Mouse (Mus musculus) adrenal gland, postnatal 10 days (tissue): Measurements from ENCODE around the gene Dnase1l2. TPM values are rescaled to one million over a fixed set of nuclear protein-coding genes. Genes with fewer than 3 reads are reported as not detected.
A peak's percentile ranks its signal among the peaks of the same experiment; 100 is the strongest.
"Not testable (repeated sequence)": the region's sequence is repeated elsewhere in the genome, so short reads cannot be mapped to it uniquely, and the experiment has no call there.

Source experiments
- DNase-seq: peaks from one replicate; pipeline ENCODE4 v3.0.0; 2021; ENCODE audit warnings: mixed read lengths
- total RNA-seq, 2 experiments: library from RNA; stranded (reverse); gene quantifications; 2 replicates each; pipeline ENCODE4 v1.2.3; 2021

Dnase1l2 gene
- total RNA-seq, 2 experiments from 2014 or later = 0.96 to 3.0 TPM

DNA sequence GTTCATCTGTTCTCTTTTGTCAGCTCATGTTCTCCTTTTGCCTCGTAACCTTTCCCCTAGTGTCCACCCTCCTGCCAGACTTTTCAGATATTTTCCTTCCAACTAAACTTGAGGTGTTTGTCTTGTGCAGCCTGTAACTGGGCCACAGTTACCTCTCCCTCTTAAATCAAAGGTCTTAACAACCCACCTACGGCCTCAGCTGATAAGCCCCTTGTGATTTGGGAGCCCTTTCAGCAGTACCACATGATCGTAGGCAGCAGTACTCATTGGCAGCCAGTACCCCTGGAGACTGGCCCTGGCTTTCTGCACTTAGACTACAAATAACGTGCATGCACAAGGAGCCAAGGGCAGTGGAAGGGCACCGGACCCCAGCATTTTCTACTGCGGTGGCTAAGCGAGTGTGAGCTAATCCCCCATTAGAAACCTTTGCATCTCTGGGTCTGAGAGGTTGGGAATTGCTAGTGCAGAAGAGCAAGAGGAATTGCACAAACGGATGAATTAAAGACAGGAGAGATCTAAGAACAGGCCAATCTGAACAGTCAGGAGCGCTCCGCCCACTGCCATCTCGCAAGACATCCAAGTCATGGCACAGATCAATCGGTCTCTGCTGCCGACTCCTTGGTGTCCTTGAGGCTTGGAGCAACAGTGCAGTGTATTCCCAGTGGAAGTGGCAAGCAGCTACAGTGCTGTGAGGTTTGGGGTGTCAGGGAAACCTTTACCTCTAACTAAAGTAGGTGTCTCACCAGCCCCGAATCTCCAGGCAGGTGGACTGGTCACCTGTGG is 13.5 kb downstream of the Dnase1l2 start:
- DNase-seq = peak; percentile 64

DNA sequence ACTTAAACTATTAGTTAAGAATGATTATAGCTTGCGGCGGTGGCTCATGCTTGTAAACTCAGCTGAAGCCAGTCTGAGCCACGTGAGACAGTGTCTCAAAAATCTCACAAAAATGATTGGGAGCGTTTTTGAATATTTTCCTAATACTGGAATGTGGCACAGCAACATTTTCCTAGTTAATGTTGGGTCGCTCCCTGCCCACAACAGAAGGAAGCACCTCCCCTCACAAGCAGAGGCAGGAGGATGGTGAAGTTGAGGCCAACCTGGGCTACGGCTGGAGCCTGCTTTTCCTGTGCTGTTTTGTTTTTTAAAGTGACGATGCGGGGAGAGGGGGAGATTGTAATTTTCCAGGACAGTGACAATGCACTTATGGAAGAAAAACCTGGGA is 15.7 kb downstream of the Dnase1l2 start:
- no peak for DNase-seq

DNA sequence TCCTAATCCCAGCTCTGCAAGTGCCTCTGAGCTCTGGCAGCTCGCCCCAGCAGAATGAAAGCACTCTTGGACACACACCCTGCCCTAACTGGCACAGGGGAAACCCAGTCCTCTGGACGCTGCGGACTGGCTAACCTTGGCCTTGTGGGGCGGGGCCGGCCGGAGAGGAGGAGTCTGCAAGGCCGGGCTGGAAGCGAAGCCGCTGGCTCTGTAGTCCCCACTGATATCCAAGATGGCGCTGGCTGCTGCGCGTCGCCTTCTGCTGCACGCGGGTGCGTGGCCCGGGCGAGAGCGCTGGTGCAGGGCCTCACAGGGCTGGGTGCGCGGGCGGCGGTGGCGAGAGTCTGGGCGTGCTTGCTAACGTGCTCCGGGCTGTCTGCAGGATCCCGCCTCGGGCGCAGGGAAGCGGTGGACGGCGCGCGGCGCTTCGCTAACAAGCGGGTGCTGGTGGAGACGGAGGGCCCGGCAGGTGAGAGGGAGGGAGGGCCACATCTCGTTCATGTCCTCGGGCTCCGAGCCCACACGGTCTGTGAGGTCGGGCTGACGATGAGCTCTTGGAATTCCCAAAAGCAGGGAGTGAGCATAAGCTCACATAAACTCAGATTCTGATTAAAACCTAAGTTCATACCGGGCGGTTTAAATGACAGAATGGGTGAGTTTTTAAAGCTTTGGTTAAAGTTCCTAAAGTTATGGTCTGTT is 16.3 kb downstream of the Dnase1l2 start, which contains the start of gene Eci1:
TSS of gene Eci1 (plus strand) at position 171 of the 699 bp plus-strand sequence.
- peak; percentile 99 for DNase-seq

DNA sequence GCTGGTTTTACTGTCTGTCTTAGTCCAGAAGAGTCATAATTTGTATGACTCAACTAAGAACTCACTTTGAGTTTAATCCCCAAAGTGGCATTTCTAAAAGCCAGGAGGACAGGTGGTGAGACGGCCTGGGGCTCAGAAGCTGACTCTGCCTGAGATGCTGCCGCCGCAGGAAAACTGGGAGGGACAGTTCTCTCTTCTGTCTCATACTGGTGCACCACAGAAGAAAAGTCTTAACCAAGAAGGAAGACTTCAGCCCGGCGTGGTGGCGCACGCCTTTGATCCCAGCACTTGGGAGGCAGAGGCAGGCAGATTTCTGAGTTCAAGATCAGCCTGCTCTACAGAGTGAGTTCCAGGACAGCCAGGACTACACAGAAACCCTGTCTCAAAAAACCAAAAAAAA is 17.0 kb downstream of the Dnase1l2 start:
- no peak for DNase-seq

DNA sequence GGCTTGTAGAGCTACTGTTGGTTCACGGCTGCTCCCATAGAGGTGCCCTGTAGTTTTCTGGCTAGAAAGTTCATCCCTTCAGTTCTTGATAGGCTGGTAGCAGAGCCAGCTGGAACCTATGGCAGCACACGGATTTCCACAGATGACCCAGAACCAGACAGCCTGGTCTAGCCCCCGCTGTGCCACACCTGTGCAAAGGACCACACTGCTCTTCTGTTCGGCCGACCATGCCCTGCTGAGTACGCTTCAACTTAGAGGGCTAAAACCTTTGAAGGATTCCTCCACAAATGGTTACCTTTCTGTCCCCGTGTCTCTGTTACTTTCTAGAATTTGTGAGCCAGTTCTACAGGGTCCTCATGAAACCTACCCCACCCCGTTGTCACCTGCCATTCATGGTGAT is 17.6 kb downstream of the Dnase1l2 start:
- not testable (repeated sequence) for DNase-seq

DNA sequence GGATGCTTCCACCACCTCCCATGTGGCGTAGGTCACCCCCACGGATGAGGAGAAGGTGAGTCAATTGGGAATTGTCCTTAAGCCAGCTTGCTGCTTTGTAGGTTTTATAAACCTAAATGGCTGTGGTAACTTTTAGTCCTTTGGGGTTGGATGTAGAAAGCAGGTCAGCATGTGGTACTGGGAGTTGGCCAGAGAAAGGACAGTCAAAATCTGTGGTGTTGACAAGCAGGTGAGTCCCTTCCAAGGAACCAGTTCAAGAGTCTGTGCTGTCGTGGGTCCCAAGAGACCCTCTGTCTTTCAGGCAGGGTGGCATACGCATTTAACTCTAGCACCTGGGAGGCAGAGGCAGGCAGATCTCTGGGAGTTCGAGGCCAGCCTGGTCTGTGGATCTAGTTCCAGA is 18.4 kb downstream of the Dnase1l2 start:
- DNase-seq = no peak

DNA sequence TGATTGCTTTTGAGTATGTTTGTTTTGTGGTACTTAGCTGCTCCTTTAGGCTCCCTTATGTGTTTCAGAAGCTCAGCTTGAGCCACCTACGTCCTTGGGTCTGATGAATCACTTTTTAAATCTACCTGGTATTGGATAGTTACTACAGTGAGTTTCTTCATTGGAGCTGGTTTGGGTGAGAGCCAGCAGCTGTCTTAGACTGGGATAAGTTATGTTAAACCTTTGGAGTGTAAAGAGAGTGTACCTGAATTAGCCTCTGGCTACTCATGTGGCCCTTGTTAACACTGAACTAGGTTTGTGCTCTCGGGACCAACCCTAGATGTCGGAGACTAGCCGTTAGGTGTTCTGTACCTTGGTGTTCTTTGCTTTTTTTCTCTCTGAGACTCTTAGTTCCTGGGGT is 19.8 kb downstream of the Dnase1l2 start:
- DNase-seq = no peak

DNA sequence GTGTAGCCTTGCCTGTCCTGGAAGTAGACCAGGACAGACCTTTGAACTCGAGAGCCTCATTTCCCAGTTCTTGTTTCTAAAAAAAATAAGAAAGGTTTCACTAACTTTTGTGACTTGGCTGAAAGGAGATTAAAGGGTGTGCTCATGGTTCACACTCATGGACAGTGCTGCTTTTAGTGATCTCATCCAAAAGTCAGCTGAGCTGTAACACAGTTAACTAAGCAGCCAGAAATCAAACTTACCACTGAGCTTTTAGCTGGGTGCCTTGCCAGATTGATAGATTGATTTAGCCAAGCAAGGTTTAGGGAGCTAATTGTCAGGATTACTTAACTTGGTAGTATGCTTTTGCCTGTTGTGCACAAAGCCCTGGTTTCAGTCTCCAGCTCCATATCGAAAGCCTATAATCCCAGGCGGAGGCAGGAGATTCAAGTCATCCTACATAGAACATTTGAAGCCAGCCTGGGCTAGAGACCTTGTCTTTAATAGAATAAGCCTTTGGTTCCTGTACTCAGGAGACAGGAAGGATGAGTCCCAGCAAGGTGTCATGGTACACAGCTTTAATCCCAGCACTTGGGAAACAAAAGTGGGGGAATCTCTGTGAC is 26.8 kb downstream of the Dnase1l2 start:
- no peak for DNase-seq

DNA sequence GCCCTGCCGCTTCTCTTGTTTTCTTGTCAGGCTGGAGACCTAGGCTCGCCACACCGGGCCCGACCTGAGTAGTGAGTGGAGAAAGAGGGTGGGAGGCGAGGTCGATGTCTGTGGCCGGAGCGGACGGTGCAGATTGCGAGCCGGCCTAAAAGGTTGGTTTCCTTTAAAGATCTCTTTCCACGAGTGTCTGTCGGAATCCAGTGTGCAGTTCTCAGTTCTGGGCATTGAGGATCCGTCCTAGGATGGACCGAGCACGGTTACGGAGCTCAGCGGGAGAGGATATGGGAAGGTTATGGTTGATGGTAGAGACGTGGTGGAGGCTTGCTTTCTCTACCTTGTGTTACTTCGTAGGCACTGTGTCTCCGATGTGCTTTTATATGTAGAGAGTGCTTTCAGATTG is 27.9 kb downstream of the Dnase1l2 start:
- no peak for DNase-seq

DNA sequence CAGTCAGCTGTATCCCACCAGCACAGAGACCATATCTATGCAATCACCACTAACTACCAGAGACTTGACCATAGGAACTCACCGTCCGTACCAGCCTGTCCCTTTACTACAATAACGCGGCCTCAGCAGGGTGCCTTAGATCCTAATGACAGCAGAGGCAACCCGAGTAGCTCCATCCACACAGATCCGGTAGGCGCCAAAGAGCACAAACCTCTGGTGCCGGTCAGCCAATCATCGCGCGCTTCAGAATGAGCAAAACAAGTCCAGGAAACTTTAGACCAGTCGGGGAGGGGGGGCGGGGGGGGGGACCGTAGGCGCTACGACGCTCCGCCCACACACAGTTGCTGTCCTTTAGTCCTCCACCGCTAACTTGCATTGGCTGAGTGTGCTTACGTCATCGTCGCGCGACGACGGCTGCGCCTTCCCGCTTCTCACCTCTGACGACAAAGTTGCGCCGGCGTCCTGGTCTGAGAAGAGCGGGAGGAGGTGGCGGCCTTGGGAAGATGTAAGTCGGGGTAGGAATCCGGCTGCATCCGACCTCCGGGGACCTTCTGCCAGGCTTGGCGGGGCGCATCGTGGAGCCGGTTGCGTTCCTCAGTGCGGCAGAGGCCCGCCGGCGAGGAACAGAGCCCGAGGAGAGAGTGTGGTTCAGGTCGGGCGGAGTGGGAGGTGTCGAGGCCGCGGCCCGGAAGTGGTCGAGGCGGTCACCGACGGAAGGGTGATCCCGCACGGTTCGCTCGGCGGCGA is 28.5 kb downstream of the Dnase1l2 start, which contains the start of gene Rnps1:
TSS of gene Rnps1 (plus strand) at position 336 of the 747 bp plus-strand sequence.
- DNase-seq = peak; percentile 97

DNA sequence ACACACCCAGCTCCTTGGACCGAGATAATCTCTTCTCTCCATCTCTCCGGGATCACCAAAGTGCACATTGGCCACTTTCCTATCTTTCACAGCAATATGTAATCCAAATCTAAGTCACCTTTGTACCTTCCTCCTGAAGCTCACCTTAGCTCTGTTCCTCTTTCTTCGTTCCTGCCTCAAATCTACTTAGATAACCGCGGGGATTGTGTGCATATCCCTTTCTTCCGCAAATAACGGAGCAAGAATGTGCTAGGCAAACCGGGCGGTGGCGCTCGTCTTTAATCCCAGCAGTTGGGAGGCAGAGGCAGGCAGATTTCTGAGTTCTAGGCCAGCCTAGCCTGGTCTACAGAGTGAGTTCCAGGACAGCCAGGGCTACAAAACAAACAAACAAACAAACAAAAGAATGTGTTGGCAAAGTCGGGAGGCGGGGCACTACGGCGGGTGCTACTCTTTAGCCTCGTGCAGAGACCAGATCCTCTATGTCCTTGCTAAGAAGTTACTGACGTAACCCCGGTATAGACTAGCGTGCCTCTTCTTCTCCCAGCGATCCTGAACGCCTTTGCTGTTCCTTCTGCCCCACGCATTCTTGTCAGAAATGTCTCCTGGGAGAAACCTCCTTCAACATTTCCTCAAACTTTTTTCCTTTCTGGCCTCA is 29.2 kb downstream of the Dnase1l2 start:
- DNase-seq = no peak

DNA sequence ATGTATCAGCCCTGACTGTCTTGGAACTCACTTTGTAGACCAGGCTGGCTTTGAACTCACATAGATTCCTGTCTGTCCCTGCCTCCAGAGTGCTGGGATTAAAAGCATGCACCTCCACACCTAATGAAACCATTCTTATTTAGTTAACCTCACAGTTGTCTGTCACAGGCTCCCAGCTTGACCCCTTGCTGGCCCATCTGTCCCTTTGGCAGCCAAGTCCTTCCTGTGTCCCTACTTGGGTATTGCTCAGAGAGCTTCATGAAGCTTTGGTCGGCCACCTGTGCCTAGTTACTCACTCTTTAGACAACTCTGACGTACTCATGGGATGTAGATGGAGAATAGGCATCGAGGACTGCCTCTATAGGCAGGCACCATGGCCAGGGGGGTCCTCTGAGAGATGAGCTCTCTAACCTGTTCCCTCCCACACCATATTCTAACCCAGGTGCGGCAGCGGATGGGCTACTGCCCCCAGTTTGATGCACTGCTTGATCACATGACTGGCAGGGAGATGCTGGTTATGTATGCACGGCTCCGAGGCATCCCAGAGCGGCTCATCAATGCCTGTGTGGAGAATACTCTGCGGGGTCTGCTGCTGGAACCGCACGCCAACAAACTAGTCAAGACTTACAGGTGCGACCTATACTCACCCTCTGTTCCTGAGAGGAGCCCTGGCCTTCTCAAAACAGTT is 35.6 kb downstream of the Dnase1l2 start:
- DNase-seq = no peak

DNA sequence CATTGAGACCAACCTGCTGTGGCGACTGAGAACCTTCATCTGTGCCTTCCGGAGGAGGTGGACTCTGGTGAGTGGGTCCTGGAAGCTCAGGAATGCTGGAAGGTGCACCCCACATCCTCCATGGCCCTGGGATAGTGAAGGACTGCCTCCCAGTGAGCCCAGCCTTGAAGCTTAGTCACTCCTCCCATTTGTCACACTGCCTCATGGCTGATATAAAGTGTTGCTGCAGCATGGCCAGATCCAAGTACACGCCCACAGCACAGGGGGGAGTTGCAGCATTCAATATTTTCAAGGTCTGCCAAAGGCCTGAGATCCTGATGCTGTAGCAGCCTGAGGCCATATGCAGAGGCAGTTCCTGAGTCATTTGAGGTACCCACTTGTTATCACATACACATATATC is 40.5 kb downstream of the Dnase1l2 start:
- DNase-seq = peak; percentile 80

DNA sequence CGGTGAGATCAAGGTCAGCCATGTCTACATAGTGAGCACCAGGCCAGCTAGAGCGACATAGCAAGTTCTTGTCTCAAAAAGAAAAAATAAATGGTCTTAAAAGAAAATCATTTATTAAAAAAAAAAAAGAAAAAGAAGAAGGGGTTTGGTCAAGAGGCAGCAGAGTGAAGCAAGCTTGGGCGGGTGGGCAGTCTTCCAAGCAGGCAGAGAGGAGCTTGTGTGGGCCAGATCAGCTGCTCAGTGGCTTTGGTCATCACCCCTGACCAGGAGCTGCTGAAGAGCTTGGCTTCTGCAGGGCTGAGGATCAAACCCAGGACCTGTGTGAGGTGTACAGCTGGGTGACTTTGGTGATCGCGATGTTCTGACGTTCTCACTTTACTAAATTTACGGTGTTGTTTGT is 48.4 kb downstream of the Dnase1l2 start:
- peak; percentile 74 for DNase-seq

DNA sequence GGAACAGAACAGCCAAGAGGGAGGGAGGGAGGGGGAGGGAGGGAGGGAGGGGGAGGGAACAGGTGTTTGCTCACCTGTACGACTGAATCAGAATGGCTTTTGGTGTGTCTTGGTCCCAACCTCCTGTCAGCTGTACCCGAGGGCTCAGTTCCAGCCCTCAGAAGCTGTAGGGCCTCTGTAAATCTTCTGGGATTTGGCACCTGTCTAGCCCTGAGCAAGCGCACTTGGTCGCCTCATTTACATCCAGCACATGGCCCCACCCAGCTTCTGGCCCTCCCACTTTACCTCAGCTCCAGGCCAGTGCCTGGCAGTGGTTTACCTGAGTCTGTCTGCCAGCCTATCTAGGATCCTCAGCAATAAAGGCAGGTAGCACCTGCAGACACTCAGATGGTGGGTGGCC is 49.4 kb downstream of the Dnase1l2 start:
- no peak for DNase-seq

DNA sequence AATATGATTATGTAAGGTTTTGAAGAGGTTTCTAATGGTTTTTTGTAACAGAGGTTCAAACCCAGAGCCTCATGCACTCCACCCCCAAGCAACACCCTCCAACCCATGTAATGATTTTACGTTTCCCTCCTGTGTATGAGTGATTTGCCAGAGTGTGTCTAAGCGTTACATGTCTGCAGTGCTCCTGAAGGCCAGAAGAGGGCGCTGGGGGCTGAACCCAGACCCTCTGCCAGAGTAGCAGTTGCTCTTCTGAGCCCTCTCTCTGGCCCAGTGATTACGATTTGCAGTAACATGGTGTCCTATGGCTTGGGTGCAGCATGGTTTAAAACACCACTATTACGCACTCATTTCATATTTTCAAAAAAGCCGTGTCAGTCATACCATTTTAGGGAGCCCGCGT is 51.8 kb downstream of the Dnase1l2 start:
- peak; percentile 38 for DNase-seq

Other genes starting within 250 kb of the Dnase1l2 start
- gene Tbc1d24, start 237.5 kb downstream of the Dnase1l2 start, total RNA-seq = 10 to 100 TPM; 12.0 to 16.4 TPM
- 1 to 10 TPM; 3.1 to 4.2 TPM for gene Ntn3, start 233.6 kb downstream of the Dnase1l2 start, total RNA-seq
- gene Tedc2, start 222.3 kb downstream of the Dnase1l2 start, total RNA-seq = 1 to 10 TPM; 7.2 to 9.8 TPM
- gene Ccnf, start 191.6 kb downstream of the Dnase1l2 start, total RNA-seq = 10 to 100 TPM in 1 of 2 experiments, 1 to 10 TPM in 1; 10.0 to 15.9 TPM
- under 1 TPM in 1 of 2 experiments, not detected in 1; 0.09 TPM for gene Abca17, start 92.0 kb downstream of the Dnase1l2 start, total RNA-seq
- 10 to 100 TPM; 21.8 to 28.3 TPM for gene Abca3, start 91.2 kb downstream of the Dnase1l2 start, total RNA-seq
- gene Rnps1, start 28.5 kb downstream of the Dnase1l2 start, total RNA-seq = 100 to 1,000 TPM in 1 of 2 experiments, 10 to 100 TPM in 1; 79.5 to 103 TPM
- 100 to 1,000 TPM; 654 to 683 TPM for gene Eci1, start 16.5 kb downstream of the Dnase1l2 start, total RNA-seq
- gene E4f1, start 27.2 kb upstream of the Dnase1l2 start, total RNA-seq = 10 to 100 TPM; 19.0 to 25.2 TPM
- gene Pgp, start 27.3 kb upstream of the Dnase1l2 start, total RNA-seq = 10 to 100 TPM; 44.0 to 49.2 TPM
- gene Bricd5, start 30.8 kb upstream of the Dnase1l2 start, total RNA-seq = under 1 TPM; 0.36 to 0.51 TPM
- 10 to 100 TPM; 20.3 to 23.9 TPM for gene Mlst8, start 36.0 kb upstream of the Dnase1l2 start, total RNA-seq
- 10 to 100 TPM; 11.1 to 26.5 TPM for gene Caskin1, start 45.5 kb upstream of the Dnase1l2 start, total RNA-seq
- gene Traf7, start 84.8 kb upstream of the Dnase1l2 start, total RNA-seq = 100 to 1,000 TPM in 1 of 2 experiments, 10 to 100 TPM in 1; 83.5 to 104 TPM
- gene Rab26, start 91.1 kb upstream of the Dnase1l2 start, total RNA-seq = 1 to 10 TPM; 1.2 to 1.5 TPM
- gene Pkd1, start 106.7 kb upstream of the Dnase1l2 start, total RNA-seq = 10 to 100 TPM; 40.2 to 51.0 TPM
- 100 to 1,000 TPM in 1 of 2 experiments, 10 to 100 TPM in 1; 84.9 to 110 TPM for gene Tsc2, start 189.5 kb upstream of the Dnase1l2 start, total RNA-seq
- gene Nthl1, start 189.6 kb upstream of the Dnase1l2 start, total RNA-seq = 10 to 100 TPM in 1 of 2 experiments, 1 to 10 TPM in 1; 6.4 to 11.6 TPM
- 10 to 100 TPM; 66.9 to 72.8 TPM for gene Slc9a3r2, start 207.2 kb upstream of the Dnase1l2 start, total RNA-seq
- not detected for gene Npw, start 215.4 kb upstream of the Dnase1l2 start, total RNA-seq
- 10 to 100 TPM; 38.9 to 42.2 TPM for gene Zfp598, start 226.6 kb upstream of the Dnase1l2 start, total RNA-seq
- 10 to 100 TPM in 1 of 2 experiments, 1 to 10 TPM in 1; 5.8 to 11.7 TPM for gene Syngr3, start 246.8 kb upstream of the Dnase1l2 start, total RNA-seq